Mouse (Mus musculus): ENCODE results near the gene Mucl1.
A peak's percentile ranks its signal among the peaks of the same experiment; 100 is the strongest.
"Not testable (repeated sequence)": the region's sequence is repeated elsewhere in the genome, so short reads cannot be mapped to it uniquely, and the experiment has no call there.

The Mucl1 gene

GRCm38 (mm10) chr15:103755369-103755768, at the start of gene Mucl1:
TSS of gene Mucl1 (minus strand) at chr15:103755469.
- DNase-seq (ENCODE audit: low read depth): no peak

DNA sequence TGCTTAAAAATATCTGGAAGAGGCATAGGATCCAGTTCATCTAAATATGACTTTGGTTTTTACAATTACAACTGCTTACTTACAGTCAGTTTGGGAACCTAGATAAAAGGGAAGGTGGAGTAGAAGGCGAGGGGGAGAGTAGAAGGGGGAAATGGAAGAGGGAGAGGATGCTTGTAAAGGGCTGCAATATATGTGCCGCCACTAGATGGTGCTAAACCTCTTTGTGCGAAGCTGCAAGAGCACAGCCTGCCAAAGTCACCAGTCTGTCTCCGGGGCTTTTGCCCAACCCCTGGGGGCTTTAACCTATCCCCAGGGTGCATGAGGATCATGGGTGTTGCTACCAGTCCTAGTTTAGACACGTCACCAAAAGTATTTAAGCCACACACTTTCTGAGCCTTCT, 11.6 kb upstream of the Mucl1 start:
- DNase-seq (ENCODE audit: low read depth): peak; percentile 38

GRCm38 (mm10) chr15:103716861-103717260, 38.4 kb downstream of the Mucl1 start:
- DNase-seq (ENCODE audit: low read depth): not testable (repeated sequence)
